Mouse (Mus musculus) E14TG2a.4 (cell line): ENCODE measurements at regions not wholly inside any gene's neighbourhood (a gene's known extent, or its start where the extent isn't known, plus 50 kb on each side); places are given as distances from the start of the nearest gene placed in this dataset.

Source experiments
- H3K27me3 ChIP-seq: 2 replicates; pipeline ENCODE4 v1.6.1; 2014; ENCODE audit warnings: low read length, control low read depth; ENCODE audit not compliant: insufficient read depth
- H3K36me3 ChIP-seq: 2 replicates; pipeline ENCODE4 v1.6.1; 2014; ENCODE audit warnings: low read length, control low read depth; ENCODE audit not compliant: insufficient read depth
- H3K4me1 ChIP-seq: replicated peaks from 2 replicates; pipeline ENCODE4 v1.6.1; 2014; ENCODE audit warnings: low read depth, low read length, control low read depth
- H3K4me3 ChIP-seq: replicated peaks from 2 replicates; pipeline ENCODE4 v1.5.1; 2014; ENCODE audit warnings: mild to moderate bottlenecking, low read length
- H3K9me3 ChIP-seq: 2 replicates; pipeline ENCODE4 v1.6.1; 2014; ENCODE audit warnings: low read length, control low read depth
- CTCF ChIP-seq: conservative IDR thresholded peaks from 2 replicates; pipeline ENCODE4 v1.5.1; 2014; ENCODE audit warnings: low read length
- NANOG ChIP-seq: IDR thresholded peaks from 2 replicates; pipeline ENCODE4 v1.6.1; 2014; ENCODE audit warnings: borderline replicate concordance, low read length, mixed read lengths
- POU5F1 ChIP-seq: IDR thresholded peaks from 2 replicates; pipeline ENCODE4 v1.6.1; 2014; ENCODE audit warnings: low read length, borderline replicate concordance

DNA sequence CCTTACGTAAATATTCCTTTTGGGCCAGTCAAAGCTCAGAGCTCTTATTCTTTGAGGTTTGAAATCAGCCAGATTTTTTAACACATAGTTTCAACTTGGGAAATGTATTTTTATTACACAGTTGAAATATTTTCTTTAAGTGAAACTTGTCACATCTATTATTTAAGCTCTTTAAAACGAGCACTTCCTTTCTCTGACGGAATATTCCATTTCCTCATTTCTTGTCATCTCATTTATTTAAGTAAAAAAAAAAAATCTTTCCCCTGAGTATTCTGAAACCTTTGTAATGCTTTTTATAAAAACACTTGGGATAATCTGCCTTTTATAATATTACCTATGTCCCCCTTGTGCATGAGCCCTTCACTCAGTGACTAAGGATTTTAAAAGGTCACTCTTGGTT is 81.8 kb upstream of the Pde3a start:
- Histone ChIP-seq H3K36me3 (no peaks in the 10 kb centered on the region), H3K4me3 (no peak overlapping the region), H3K4me1 (no peaks in the 10 kb centered on the region), H3K9me3 (no peaks in the 10 kb centered on the region), H3K27me3 (no peaks in the 10 kb centered on the region)
- TF ChIP-seq CTCF (no peak), NANOG (no peak), POU5F1 (no peak)

DNA sequence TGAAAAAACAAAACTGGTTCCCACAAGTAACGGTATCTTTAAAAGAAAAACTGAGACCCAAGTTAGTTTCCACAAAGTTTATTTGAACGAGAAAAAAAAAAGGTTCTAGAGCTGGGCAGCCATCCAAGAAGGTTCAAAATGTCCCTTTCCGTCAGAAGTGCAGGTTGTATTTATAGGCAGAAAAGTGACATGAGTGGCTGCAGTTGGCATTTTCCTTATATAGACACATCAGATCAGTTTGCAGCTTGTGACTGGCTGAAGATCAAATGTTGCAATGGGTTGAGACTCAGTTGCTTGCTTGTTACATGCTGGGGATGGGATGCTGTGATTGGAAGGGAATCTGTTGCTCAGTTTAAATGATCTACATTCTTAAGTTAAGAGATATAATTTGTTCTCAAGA is 80.7 kb upstream of the Pde3a start:
- TF ChIP-seq POU5F1 (no peak), CTCF (no peak), NANOG (no peak)
- Histone ChIP-seq H3K4me1 (no peaks in the 10 kb centered on the region), H3K27me3 (no peaks in the 10 kb centered on the region), H3K36me3 (no peaks in the 10 kb centered on the region), H3K9me3 (no peaks in the 10 kb centered on the region), H3K4me3 (no peak overlapping the region)

DNA sequence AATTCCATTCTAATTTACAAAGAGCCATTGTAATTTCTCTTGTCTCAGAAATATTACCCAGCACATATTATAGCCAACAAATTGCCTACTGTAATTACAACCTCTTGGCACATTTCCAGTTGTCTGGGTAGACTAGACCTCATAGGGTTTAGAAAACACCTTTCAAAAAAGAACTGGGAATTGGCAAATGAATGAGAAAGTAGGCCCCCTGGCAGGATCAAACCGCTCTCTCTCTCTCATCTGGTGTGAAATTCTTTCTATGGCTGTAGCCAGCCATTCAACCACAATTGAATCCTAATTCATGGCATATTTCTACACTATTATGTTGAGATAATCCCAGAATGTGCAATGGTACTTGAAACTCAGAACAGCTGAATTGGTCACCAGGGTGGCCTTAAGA is 65.3 kb upstream of the Pde3a start:
- Histone ChIP-seq H3K4me1 (no peaks in the 10 kb centered on the region), H3K36me3 (no peaks in the 10 kb centered on the region), H3K4me3 (no peak overlapping the region), H3K9me3 (no peaks in the 10 kb centered on the region), H3K27me3 (no peaks in the 10 kb centered on the region)
- no peak for TF ChIP-seq CTCF
- TF ChIP-seq POU5F1, result no peak
- no peak for TF ChIP-seq NANOG

DNA sequence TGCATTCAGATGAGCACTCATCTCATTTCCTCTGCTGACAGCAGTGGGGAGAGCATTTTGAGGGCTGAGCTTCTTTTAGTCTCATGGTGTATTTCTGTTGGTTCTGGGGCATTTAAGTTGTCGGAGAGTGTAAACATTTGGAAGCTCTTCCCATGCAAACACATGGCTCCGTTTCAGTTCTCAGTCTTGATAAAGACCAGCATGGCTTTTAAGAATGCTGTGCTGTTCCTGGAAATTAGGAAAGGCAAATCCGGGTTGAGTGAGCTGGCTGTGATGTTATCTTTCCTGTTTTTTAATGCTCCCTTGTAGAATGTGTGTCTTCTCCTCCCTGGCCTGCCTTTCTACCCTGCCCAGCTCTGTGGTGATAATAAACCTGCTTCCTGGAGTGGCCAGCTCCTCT is 61.0 kb upstream of the Pde3a start:
- no peaks in the 10 kb centered on the region for H3K36me3 ChIP-seq
- H3K9me3 ChIP-seq, result no peaks in the 10 kb centered on the region
- H3K4me3 ChIP-seq, result no peak overlapping the region
- H3K27me3 ChIP-seq, result no peaks in the 10 kb centered on the region
- no peaks in the 10 kb centered on the region for H3K4me1 ChIP-seq
- no peak for TF ChIP-seq NANOG
- no peak for TF ChIP-seq CTCF
- TF ChIP-seq POU5F1, result no peak

DNA sequence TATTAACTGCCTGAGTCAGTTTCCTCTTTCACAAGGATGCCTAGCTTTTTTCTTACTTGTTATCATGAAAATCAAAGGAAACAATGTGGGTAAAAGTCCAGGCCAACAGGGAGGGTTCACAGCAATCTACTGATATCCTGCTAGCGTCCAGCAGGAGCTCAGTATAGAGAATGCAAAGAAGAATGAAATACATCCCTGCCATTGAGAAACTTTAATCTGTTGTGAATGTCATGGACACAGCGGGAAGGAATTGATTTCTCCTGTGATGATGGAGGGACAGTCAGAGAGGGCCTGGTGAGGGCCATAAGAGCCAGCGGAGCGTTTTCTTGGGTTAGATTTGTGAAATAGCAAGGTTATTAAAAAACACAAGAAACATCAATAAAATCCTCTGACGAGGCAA is 60.0 kb upstream of the Pde3a start:
- no peaks in the 10 kb centered on the region for H3K4me1 ChIP-seq
- H3K27me3 ChIP-seq, result no peaks in the 10 kb centered on the region
- no peaks in the 10 kb centered on the region for H3K9me3 ChIP-seq
- TF ChIP-seq NANOG, result no peak
- no peak for TF ChIP-seq CTCF
- TF ChIP-seq POU5F1, result no peak
- H3K36me3 ChIP-seq, result no peaks in the 10 kb centered on the region
- H3K4me3 ChIP-seq, result no peak overlapping the region

DNA sequence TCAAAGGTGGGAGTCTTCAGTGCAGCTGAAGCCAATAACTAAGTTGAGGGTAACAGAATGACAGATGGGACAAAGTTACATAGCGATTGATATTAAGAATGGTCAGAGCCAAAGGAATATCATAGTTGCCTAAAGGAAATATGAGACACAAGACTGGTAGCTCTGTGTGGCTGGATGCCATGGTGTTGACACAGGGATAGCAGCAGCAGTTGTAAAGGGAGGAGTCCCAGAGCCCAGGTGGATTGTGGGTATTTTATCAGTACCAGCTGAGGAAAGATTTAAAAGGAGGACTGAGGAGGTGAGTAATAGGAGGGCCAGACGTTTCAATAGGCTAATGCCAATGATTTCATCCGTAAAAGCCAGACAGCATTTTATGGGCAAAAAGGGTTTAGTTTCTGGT is 59.4 kb upstream of the Pde3a start:
- no peaks in the 10 kb centered on the region for H3K36me3 ChIP-seq
- no peaks in the 10 kb centered on the region for H3K9me3 ChIP-seq
- no peaks in the 10 kb centered on the region for H3K27me3 ChIP-seq
- no peaks in the 10 kb centered on the region for H3K4me1 ChIP-seq
- no peak overlapping the region for H3K4me3 ChIP-seq
- no peak for TF ChIP-seq NANOG
- TF ChIP-seq CTCF, result no peak
- TF ChIP-seq POU5F1, result no peak

DNA sequence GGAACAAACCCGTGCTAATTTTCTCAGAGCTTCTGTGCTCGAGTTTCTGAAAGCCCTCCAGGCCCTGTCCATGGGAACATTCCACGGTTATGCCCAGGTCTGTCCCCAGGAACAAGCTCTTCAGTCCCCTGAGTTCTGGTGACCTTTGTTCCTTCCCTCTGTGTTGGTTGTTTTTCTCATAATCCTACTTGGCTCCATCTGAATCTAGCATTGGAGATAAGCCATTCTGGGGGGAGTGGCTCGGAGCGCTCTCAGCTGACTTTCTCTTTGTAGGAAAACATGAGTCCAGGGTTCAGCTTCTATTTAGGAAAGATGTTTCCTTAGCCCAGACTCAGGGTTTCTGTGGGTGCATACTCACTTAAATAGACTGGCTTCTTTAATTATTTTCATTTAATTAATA is 58.7 kb upstream of the Pde3a start:
- Histone ChIP-seq H3K4me3 (no peak overlapping the region), H3K27me3 (no peaks in the 10 kb centered on the region), H3K36me3 (no peaks in the 10 kb centered on the region), H3K9me3 (no peaks in the 10 kb centered on the region), H3K4me1 (no peaks in the 10 kb centered on the region)
- TF ChIP-seq CTCF, result no peak
- TF ChIP-seq NANOG, result no peak
- TF ChIP-seq POU5F1, result no peak

DNA sequence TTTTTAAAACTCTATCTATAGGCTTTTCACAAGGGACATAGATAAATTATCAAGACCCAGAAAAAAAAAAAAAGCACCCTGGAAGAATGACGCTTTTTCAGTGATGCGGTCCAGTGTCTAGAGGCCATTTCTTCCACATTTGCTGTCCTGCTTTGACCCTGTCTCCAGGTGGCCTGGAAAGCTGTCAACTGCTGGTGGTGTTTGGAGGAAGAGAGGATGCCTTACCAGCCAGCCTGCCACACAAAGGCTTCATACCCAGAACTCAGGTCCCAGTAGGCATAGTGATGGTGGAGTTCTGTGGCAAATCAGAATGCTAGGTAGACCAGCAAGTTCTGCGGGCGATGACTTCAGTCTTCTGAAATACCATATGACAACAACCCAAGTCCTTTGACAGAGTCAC is 51.6 kb upstream of the Pde3a start:
- Histone ChIP-seq H3K9me3 (no peaks in the 10 kb centered on the region), H3K4me1 (no peaks in the 10 kb centered on the region), H3K4me3 (no peak overlapping the region), H3K36me3 (no peaks in the 10 kb centered on the region), H3K27me3 (no peaks in the 10 kb centered on the region)
- TF ChIP-seq CTCF (no peak), NANOG (no peak)
